Mouse (Mus musculus) small intestine, adult 2 months (tissue): ENCODE results near the gene Gm17359.

Experiments
- CTCF ChIP-seq: fragments of 200-500 bp; IDR thresholded peaks from 2 replicates; pipeline ENCODE4 v1.5.1; 2012; ENCODE audit warnings: low read depth, mild to moderate bottlenecking, control low read depth, inconsistent platforms, low read length, moderate library complexity, mixed read lengths; ENCODE audit not compliant: insufficient replicate concordance, insufficient read length; ENCODE audit errors: extremely low read depth
- POLR2A ChIP-seq: fragments of 200-500 bp; IDR thresholded peaks from 2 replicates; pipeline ENCODE4 v1.6.1; 2012; ENCODE audit warnings: low read depth, mild to moderate bottlenecking, control low read depth, inconsistent platforms, low read length, moderate library complexity

- no peak for TF ChIP-seq CTCF
- TF ChIP-seq POLR2A = no peak
These were observed 48.6 kb upstream of the Gm17359 start for GRCm38 (mm10) chr3:79287699-79288458.
